Mouse (Mus musculus): ENCODE data around the gene Nop53. TPM values are rescaled to one million over a fixed set of nuclear protein-coding genes. Genes with fewer than 3 reads are reported as not detected.

Gene Nop53
- polyA plus RNA-seq, 1 experiment from 2014 or later, result 82.6 TPM

GRCm38 (mm10) chr7:15961798-15962197, 15.9 kb upstream of the Nop53 start:
- no peak for ATAC-seq
- no peak overlapping the region for H3K4me3 ChIP-seq (ENCODE audit: low read depth, low read length)
- no peak overlapping the region for H3K9ac ChIP-seq (replicated peaks)
- no peaks in the 10 kb centered on the region for H3K9me3 ChIP-seq (ENCODE audit: low read length)
- H3K4me1 ChIP-seq (ENCODE audit: insufficient read depth), result peaks cover 3% of the 10 kb centered on the region; the same call in 1 of the 2 replicates
- DNase-seq, result no peak
- H3K27ac ChIP-seq (ENCODE audit: low read depth), result no peak overlapping the region
- no peak overlapping the region for H3K4me2 ChIP-seq (ENCODE audit: low read depth, low read length)
- TF ChIP-seq CTCF (IDR thresholded peaks at IDR 0.05; ENCODE audit: low read depth) (no peak), EP300 (IDR thresholded peaks at IDR 0.05; ENCODE audit: low read depth) (no peak)
- 0 out of 2 replicates have a peak, but pooled peaks cover 5% of the 10 kb centered on the region for H3K27me3 ChIP-seq (ENCODE audit: insufficient read depth, low read length)
- no peaks in the 10 kb centered on the region for H3K36me3 ChIP-seq (replicated peaks; ENCODE audit: insufficient read depth, low read length)
- 78% methylated on average over 7 of the region's 7 CpGs for WGBS (ENCODE audit: insufficient replicate concordance)

GRCm38 (mm10) chr7:15961239-15961638, 15.4 kb upstream of the Nop53 start:
- H3K27ac ChIP-seq (ENCODE audit: low read depth), result no peak overlapping the region
- no peak overlapping the region for H3K9ac ChIP-seq (replicated peaks)
- H3K9me3 ChIP-seq (ENCODE audit: low read length), result no peaks in the 10 kb centered on the region
- ATAC-seq (no peak), DNase-seq (no peak)
- no peak for TF ChIP-seq CTCF (IDR thresholded peaks at IDR 0.05; ENCODE audit: low read depth)
- no peak for TF ChIP-seq EP300 (IDR thresholded peaks at IDR 0.05; ENCODE audit: low read depth)
- 0 out of 2 replicates have a peak, but pooled peaks cover 5% of the 10 kb centered on the region for H3K27me3 ChIP-seq (ENCODE audit: insufficient read depth, low read length)
- WGBS (ENCODE audit: insufficient replicate concordance), result 46% methylated on average over 4 of the region's 4 CpGs
- H3K4me2 ChIP-seq (ENCODE audit: low read depth, low read length), result no peak overlapping the region
- peaks cover 3% of the 10 kb centered on the region; the same call in 1 of the 2 replicates for H3K4me1 ChIP-seq (ENCODE audit: insufficient read depth)
- H3K4me3 ChIP-seq (ENCODE audit: low read depth, low read length), result no peak overlapping the region
- H3K36me3 ChIP-seq (replicated peaks; ENCODE audit: insufficient read depth, low read length), result no peaks in the 10 kb centered on the region

GRCm38 (mm10) chr7:15960691-15961090, 14.8 kb upstream of the Nop53 start:
- no peaks in the 10 kb centered on the region for H3K9me3 ChIP-seq (ENCODE audit: low read length)
- no peak overlapping the region for H3K27ac ChIP-seq (ENCODE audit: low read depth)
- H3K9ac ChIP-seq (replicated peaks), result no peak overlapping the region
- no peak for ATAC-seq
- no peaks in the 10 kb centered on the region for H3K36me3 ChIP-seq (replicated peaks; ENCODE audit: insufficient read depth, low read length)
- peaks cover 3% of the 10 kb centered on the region for H3K4me1 ChIP-seq (ENCODE audit: insufficient read depth)
- no peak overlapping the region for H3K4me2 ChIP-seq (ENCODE audit: low read depth, low read length)
- no peak for TF ChIP-seq EP300 (IDR thresholded peaks at IDR 0.05; ENCODE audit: low read depth)
- no peak for TF ChIP-seq CTCF (IDR thresholded peaks at IDR 0.05; ENCODE audit: low read depth)
- no peak for DNase-seq
- 0 out of 2 replicates have a peak, but pooled peaks cover 5% of the 10 kb centered on the region for H3K27me3 ChIP-seq (ENCODE audit: insufficient read depth, low read length)
- H3K4me3 ChIP-seq (ENCODE audit: low read depth, low read length), result no peak overlapping the region
- 54% methylated on average over 4 of the region's 4 CpGs for WGBS (ENCODE audit: insufficient replicate concordance)

GRCm38 (mm10) chr7:15956143-15956542, 10.3 kb upstream of the Nop53 start:
- whole genome bisulfite sequencing (ENCODE audit: insufficient replicate concordance), result 69% methylated on average over 5 of the region's 5 CpGs
- ATAC-seq (no peak), DNase-seq (no peak)
- H3K4me1 ChIP-seq (ENCODE audit: insufficient read depth), result peaks cover 23% of the 10 kb centered on the region
- H3K27me3 ChIP-seq (ENCODE audit: insufficient read depth, low read length), result peaks cover 11% of the 10 kb centered on the region; the same call in 1 of the 2 replicates
- H3K9me3 ChIP-seq (ENCODE audit: low read length), result no peaks in the 10 kb centered on the region
- H3K27ac ChIP-seq (ENCODE audit: low read depth), result no peak overlapping the region
- no peak overlapping the region for H3K9ac ChIP-seq (replicated peaks)
- TF ChIP-seq EP300 (IDR thresholded peaks at IDR 0.05; ENCODE audit: low read depth) (no peak), CTCF (IDR thresholded peaks at IDR 0.05; ENCODE audit: low read depth) (no peak)
- no peaks in the 10 kb centered on the region for H3K36me3 ChIP-seq (replicated peaks; ENCODE audit: insufficient read depth, low read length)
- no peak overlapping the region for H3K4me2 ChIP-seq (ENCODE audit: low read depth, low read length)
- H3K4me3 ChIP-seq (ENCODE audit: low read depth, low read length), result no peak overlapping the region

- Histone ChIP-seq H3K27me3 (ENCODE audit: insufficient read depth, low read length) (peaks cover 11% of the 10 kb centered on the region; the same call in 1 of the 2 replicates), H3K9me3 (ENCODE audit: low read length) (no peaks in the 10 kb centered on the region), H3K4me2 (ENCODE audit: low read depth, low read length) (peak overlapping the region; percentile 61), H3K4me3 (ENCODE audit: low read depth, low read length) (peak overlapping the region; percentile 29), H3K27ac (ENCODE audit: low read depth) (no peak overlapping the region), H3K9ac (replicated peaks) (0 out of 2 replicates have a peak overlapping the region, but pooled peaks have one; percentile 27), H3K4me1 (ENCODE audit: insufficient read depth) (peaks cover 23% of the 10 kb centered on the region), H3K36me3 (replicated peaks; ENCODE audit: insufficient read depth, low read length) (no peaks in the 10 kb centered on the region)
- ATAC-seq (no peak), DNase-seq (no peak)
- 27% methylated on average over 7 of the region's 7 CpGs for WGBS (ENCODE audit: insufficient replicate concordance)
- TF ChIP-seq CTCF (IDR thresholded peaks at IDR 0.05; ENCODE audit: low read depth) (no peak), EP300 (IDR thresholded peaks at IDR 0.05; ENCODE audit: low read depth) (no peak)
Observed at GRCm38 (mm10) chr7:15955509-15955908, 9.6 kb upstream of the Nop53 start.

- WGBS (ENCODE audit: insufficient replicate concordance), result 4% methylated on average over 20 of the region's 21 CpGs
- Histone ChIP-seq H3K4me3 (ENCODE audit: low read depth, low read length) (peak overlapping the region; percentile 29), H3K4me1 (ENCODE audit: insufficient read depth) (peaks cover 23% of the 10 kb centered on the region)
Observed at GRCm38 (mm10) chr7:15954978-15955443, 9.1 kb upstream of the Nop53 start.

More at GRCm38 (mm10) chr7:15954978-15955443, 9.1 kb upstream of the Nop53 start:
- ATAC-seq (peak; percentile 62), DNase-seq (peak; percentile 75)
- Histone ChIP-seq H3K4me2 (ENCODE audit: low read depth, low read length) (peak overlapping the region; percentile 61), H3K9ac (replicated peaks) (0 out of 2 replicates have a peak overlapping the region, but pooled peaks have one; percentile 27), H3K36me3 (replicated peaks; ENCODE audit: insufficient read depth, low read length) (no peaks in the 10 kb centered on the region), H3K27ac (ENCODE audit: low read depth) (no peak overlapping the region), H3K9me3 (ENCODE audit: low read length) (no peaks in the 10 kb centered on the region), H3K27me3 (ENCODE audit: insufficient read depth, low read length) (peaks cover 11% of the 10 kb centered on the region; the same call in 1 of the 2 replicates)
- TF ChIP-seq EP300 (IDR thresholded peaks at IDR 0.05; ENCODE audit: low read depth) (no peak), CTCF (IDR thresholded peaks at IDR 0.05; ENCODE audit: low read depth) (no peak)
